ENCODE assay signal across 35 mouse cellular contexts in genomic region chr10:119274333-119274732, GRCm38 (mm10).
"Had no signal": no experiment of that assay in that cellular context is flagged by ENCODE, and none has a peak within 500 bp of the region (broad histone marks: within the 10 kb centered on the region; RNA-seq: fewer than 3 reads in every experiment).

No protein-coding gene starts in this region.

- H3K9me3 ChIP-seq: heart, embryonic 12.5 days; heart, embryonic 13.5 days; heart, embryonic 15.5 days; hindbrain, embryonic 10.5 days; hindbrain, embryonic 12.5 days; hindbrain, embryonic 13.5 days; hindbrain, embryonic 15.5 days; intestine, embryonic 15.5 days; kidney, embryonic 15.5 days had no signal

- H3K27me3 ChIP-seq: heart, embryonic 12.5 days; heart, embryonic 13.5 days; heart, embryonic 15.5 days; hindbrain, embryonic 12.5 days; hindbrain, embryonic 15.5 days; intestine, embryonic 15.5 days; kidney, embryonic 15.5 days had no signal

- H3K4me2 ChIP-seq: heart, embryonic 11.5 days; heart, embryonic 12.5 days; heart, embryonic 13.5 days; heart, embryonic 15.5 days; hindbrain, embryonic 12.5 days; hindbrain, embryonic 13.5 days; hindbrain, embryonic 14.5 days; hindbrain, embryonic 15.5 days; intestine, embryonic 15.5 days; kidney, embryonic 15.5 days had no signal

- H3K36me3 ChIP-seq: heart, embryonic 12.5 days; heart, embryonic 13.5 days; heart, embryonic 15.5 days; hindbrain, embryonic 10.5 days; hindbrain, embryonic 12.5 days; hindbrain, embryonic 13.5 days; hindbrain, embryonic 15.5 days; intestine, embryonic 15.5 days; kidney, embryonic 15.5 days had no signal

- ATAC-seq: hindbrain, embryonic 16.5 days; hindbrain, postnatal 0 days; inflammation-experienced regulatory T-cells, adult 6 months; intestine, embryonic 15.5 days; intestine, embryonic 16.5 days; intestine, postnatal 0 days had no signal

- H3K27ac ChIP-seq: heart, embryonic 13.5 days; heart, embryonic 15.5 days; hindbrain, embryonic 10.5 days; hindbrain, embryonic 12.5 days; hindbrain, embryonic 13.5 days; hindbrain, embryonic 14.5 days; hindbrain, embryonic 15.5 days; hindbrain, postnatal 0 days; intestine, embryonic 15.5 days; kidney, embryonic 15.5 days; kidney, postnatal 0 days; layer of hippocampus, adult 2 months; left cerebral cortex, adult 2 months had no signal

- H3K4me1 ChIP-seq: heart, embryonic 12.5 days; heart, embryonic 13.5 days; heart, embryonic 15.5 days; hindbrain, embryonic 15.5 days; intestine, embryonic 15.5 days; kidney, embryonic 15.5 days had no signal

- DNase-seq: heart, postnatal 10 days; heart, postnatal 14 days; heart, postnatal 36 days; heart, postnatal 4 days; kidney, adult 11 months; kidney, adult 18-20 months; kidney, adult 2 months; kidney, adult 8-10 months; kidney, adult 9 months; kidney, postnatal 10 days; kidney, postnatal 14 days; kidney, postnatal 25 days; kidney, postnatal 36 days; kidney, postnatal 4 days; layer of hippocampus, adult 9-11 months; layer of hippocampus, postnatal 36 days had no signal

- H3K4me3 ChIP-seq: heart, embryonic 12.5 days; heart, embryonic 13.5 days; heart, embryonic 15.5 days; hindbrain, embryonic 10.5 days; hindbrain, embryonic 12.5 days; hindbrain, embryonic 13.5 days; hindbrain, embryonic 15.5 days; intestine, embryonic 15.5 days; kidney, embryonic 15.5 days; layer of hippocampus, adult 2 months; left cerebral cortex, adult 2 months had no signal

- H3K9ac ChIP-seq: heart, embryonic 12.5 days; heart, embryonic 13.5 days; heart, embryonic 15.5 days; hindbrain, embryonic 12.5 days; hindbrain, embryonic 13.5 days; hindbrain, embryonic 14.5 days; hindbrain, embryonic 15.5 days; intestine, embryonic 15.5 days; kidney, embryonic 15.5 days had no signal
